Mouse (Mus musculus) embryonic facial prominence, embryonic 10.5 days (tissue): ENCODE data around the gene Tmem9. TPM values are rescaled to one million over a fixed set of nuclear protein-coding genes. Genes with fewer than 3 reads are reported as not detected.
A peak's percentile ranks its signal among the peaks of the same experiment; 100 is the strongest.

Source experiments
- DNase-seq: peaks from one replicate; pipeline ENCODE4 v3.0.0-alpha.2; 2017; ENCODE audit warnings: low spot score
- H3K27ac ChIP-seq: fragments of 300-500 bp; sonication (generic); replicated peaks from 2 replicates; pipeline ENCODE4 v1.5.1; 2016; ENCODE audit warnings: mild to moderate bottlenecking
- H3K27me3 ChIP-seq: fragments of 300-500 bp; sonication (generic); replicated peaks from 2 replicates; pipeline ENCODE4 v1.6.1; 2016; ENCODE audit warnings: low read depth, mild to moderate bottlenecking; ENCODE audit not compliant: poor library complexity, severe bottlenecking
- H3K36me3 ChIP-seq: fragments of 300-500 bp; sonication (generic); replicated peaks from 2 replicates; pipeline ENCODE4 v1.6.1; 2016; ENCODE audit warnings: mild to moderate bottlenecking, moderate library complexity
- H3K4me1 ChIP-seq: fragments of 300-500 bp; sonication (generic); 2 replicates; pipeline ENCODE4 v1.6.1; 2016
- H3K4me3 ChIP-seq: fragments of 300-500 bp; sonication (generic); 2 replicates; pipeline ENCODE4 v1.5.1; 2016; ENCODE audit warnings: mild to moderate bottlenecking, moderate library complexity
- H3K9me3 ChIP-seq: fragments of 300-500 bp; sonication (generic); 2 replicates; pipeline ENCODE4 v1.6.1; 2016; ENCODE audit warnings: mild to moderate bottlenecking
- WGBS: fragments of 180-500 bp; shearing (Covaris S2); methylation state at CpG from one replicate; pipeline ENCODE4 v1.1.7; 2016; 5-methylcytosine and 5-hydroxymethylcytosine counted together
- polyA plus RNA-seq: library from polyadenylated mRNA; unstranded; fragments of >200 nt; fragmentation: Nextera tagmentation; extraction: Ambion mirVana; gene quantifications from 2 replicates; pipeline ENCODE4 v1.2.1, GENCODE M21; 2016

Tmem9 gene
- polyA plus RNA-seq, result 139 and 142 TPM in 2 replicates

- H3K4me1 ChIP-seq, result peaks cover 13% of the 10 kb centered on the region
- H3K4me3 ChIP-seq, result peak within 1 kb of the TSS; percentile 60
- no peak within 1 kb of the TSS for H3K27ac ChIP-seq
- WGBS, result 3% methylated on average over 37 of the region's 37 CpGs
- no peaks in the 10 kb centered on the region for H3K36me3 ChIP-seq
- no peaks in the 10 kb centered on the region for H3K9me3 ChIP-seq
- peak; percentile 82 for DNase-seq
- H3K27me3 ChIP-seq, result peaks cover 34% of the 10 kb centered on the region
These were observed at the start of gene Tmem9 for GRCm38 (mm10) chr1:136007211-136008158. TSS of gene Tmem9 (plus strand) at chr1:136008150.

- Histone ChIP-seq H3K36me3 (no peaks in the 10 kb centered on the region), H3K27ac (no peak overlapping the region), H3K4me1 (peaks cover 6% of the 10 kb centered on the region; the same call in 1 of the 2 replicates), H3K4me3 (no peak overlapping the region), H3K9me3 (no peaks in the 10 kb centered on the region), H3K27me3 (no peaks in the 10 kb centered on the region; the same call in 1 of the 2 replicates)
- WGBS, result 55% methylated on average over 4 of the region's 4 CpGs
- DNase-seq, result no peak
These were observed 49.5 kb upstream of the Tmem9 start for GRCm38 (mm10) chr1:135958483-135958882.

GRCm38 (mm10) chr1:135963177-135963576 is 44.8 kb upstream of the Tmem9 start:
- 80% methylated on average over 5 of the region's 5 CpGs for WGBS
- no peak for DNase-seq
- Histone ChIP-seq H3K27ac (no peak overlapping the region), H3K27me3 (no peaks in the 10 kb centered on the region; the same call in 1 of the 2 replicates), H3K9me3 (no peaks in the 10 kb centered on the region), H3K4me1 (no peaks in the 10 kb centered on the region), H3K4me3 (no peak overlapping the region), H3K36me3 (no peaks in the 10 kb centered on the region)

- Histone ChIP-seq H3K4me1 (no peaks in the 10 kb centered on the region), H3K27me3 (no peaks in the 10 kb centered on the region; the same call in 1 of the 2 replicates), H3K9me3 (no peaks in the 10 kb centered on the region), H3K36me3 (no peaks in the 10 kb centered on the region), H3K4me3 (no peak overlapping the region), H3K27ac (no peak overlapping the region)
- WGBS, result 80% methylated on average over 11 of the region's 11 CpGs
- DNase-seq, result no peak
These were observed 43.4 kb upstream of the Tmem9 start for GRCm38 (mm10) chr1:135964561-135964960.

GRCm38 (mm10) chr1:135967739-135968138 is 40.2 kb upstream of the Tmem9 start:
- no peaks in the 10 kb centered on the region; the same call in 1 of the 2 replicates for H3K27me3 ChIP-seq
- 84% methylated on average over 4 of the region's 4 CpGs for WGBS
- H3K36me3 ChIP-seq, result no peaks in the 10 kb centered on the region
- no peak for DNase-seq
- H3K4me3 ChIP-seq, result no peak overlapping the region
- H3K9me3 ChIP-seq, result no peaks in the 10 kb centered on the region
- peaks cover 5% of the 10 kb centered on the region; the same call in 1 of the 2 replicates for H3K4me1 ChIP-seq
- H3K27ac ChIP-seq, result no peak overlapping the region

GRCm38 (mm10) chr1:135970486-135970885 is 37.5 kb upstream of the Tmem9 start:
- Histone ChIP-seq H3K4me1 (peaks cover 5% of the 10 kb centered on the region; the same call in 1 of the 2 replicates), H3K9me3 (no peaks in the 10 kb centered on the region), H3K27me3 (no peaks in the 10 kb centered on the region), H3K4me3 (no peak overlapping the region), H3K36me3 (no peaks in the 10 kb centered on the region), H3K27ac (no peak overlapping the region)
- 58% methylated on average over 2 of the region's 2 CpGs for WGBS
- DNase-seq, result no peak

- H3K9me3 ChIP-seq, result no peaks in the 10 kb centered on the region
- DNase-seq, result no peak
- H3K27ac ChIP-seq, result no peak overlapping the region
- H3K27me3 ChIP-seq, result no peaks in the 10 kb centered on the region
- H3K36me3 ChIP-seq, result no peaks in the 10 kb centered on the region
- H3K4me1 ChIP-seq, result peaks cover 5% of the 10 kb centered on the region; the same call in 1 of the 2 replicates
- H3K4me3 ChIP-seq, result no peak overlapping the region
- WGBS, result 92% methylated on average over 3 of the region's 3 CpGs
These were observed 35.4 kb upstream of the Tmem9 start for GRCm38 (mm10) chr1:135972576-135972975.

GRCm38 (mm10) chr1:135984105-135984504 is 23.8 kb upstream of the Tmem9 start:
- no peaks in the 10 kb centered on the region for H3K36me3 ChIP-seq
- no peak overlapping the region for H3K4me3 ChIP-seq
- DNase-seq, result peak; percentile 26
- 49% methylated on average over 5 of the region's 5 CpGs for WGBS
- H3K27ac ChIP-seq, result no peak overlapping the region
- no peaks in the 10 kb centered on the region for H3K27me3 ChIP-seq
- H3K4me1 ChIP-seq, result peaks cover 5% of the 10 kb centered on the region
- no peaks in the 10 kb centered on the region for H3K9me3 ChIP-seq

GRCm38 (mm10) chr1:135989876-135990275 is 18.1 kb upstream of the Tmem9 start:
- DNase-seq, result no peak
- H3K4me1 ChIP-seq, result peaks cover 5% of the 10 kb centered on the region; the same call in 1 of the 2 replicates
- no peaks in the 10 kb centered on the region for H3K27me3 ChIP-seq
- no peak overlapping the region for H3K4me3 ChIP-seq
- H3K9me3 ChIP-seq, result no peaks in the 10 kb centered on the region
- H3K27ac ChIP-seq, result no peak overlapping the region
- no peaks in the 10 kb centered on the region for H3K36me3 ChIP-seq

- DNase-seq, result no peak
- no peak overlapping the region for H3K27ac ChIP-seq
- no peak overlapping the region for H3K4me3 ChIP-seq
- H3K4me1 ChIP-seq, result peaks cover 5% of the 10 kb centered on the region; the same call in 1 of the 2 replicates
- no peaks in the 10 kb centered on the region for H3K36me3 ChIP-seq
- 0 out of 2 replicates have a peak, but pooled peaks cover 4% of the 10 kb centered on the region for H3K27me3 ChIP-seq
- H3K9me3 ChIP-seq, result no peaks in the 10 kb centered on the region
- 77% methylated on average over 4 of the region's 4 CpGs for WGBS
These were observed 14.5 kb upstream of the Tmem9 start for GRCm38 (mm10) chr1:135993470-135993869.

GRCm38 (mm10) chr1:135997537-135997936 is 10.4 kb upstream of the Tmem9 start:
- Histone ChIP-seq H3K27ac (no peak overlapping the region), H3K4me3 (no peak overlapping the region), H3K4me1 (peaks cover 5% of the 10 kb centered on the region; the same call in 1 of the 2 replicates), H3K9me3 (no peaks in the 10 kb centered on the region), H3K36me3 (no peaks in the 10 kb centered on the region), H3K27me3 (0 out of 2 replicates have a peak, but pooled peaks cover 4% of the 10 kb centered on the region)
- 75% methylated on average over 7 of the region's 7 CpGs for WGBS
- no peak for DNase-seq

- Histone ChIP-seq H3K4me1 (no peaks in the 10 kb centered on the region), H3K27ac (no peak overlapping the region), H3K4me3 (no peak overlapping the region), H3K9me3 (no peaks in the 10 kb centered on the region), H3K27me3 (0 out of 2 replicates have a peak, but pooled peaks cover 9% of the 10 kb centered on the region), H3K36me3 (no peaks in the 10 kb centered on the region)
- no peak for DNase-seq
- 65% methylated on average over 8 of the region's 8 CpGs for WGBS
These were observed 8.1 kb upstream of the Tmem9 start for GRCm38 (mm10) chr1:135999720-136000287.
